Mouse (Mus musculus): ENCODE data around the gene Mdm4. TPM values are rescaled to one million over a fixed set of nuclear protein-coding genes. Genes with fewer than 3 reads are reported as not detected.
A peak's percentile ranks its signal among the peaks of the same experiment; 100 is the strongest.

Mdm4 gene
- 10 to 100 TPM; 78.7 to 82.2 TPM for total RNA-seq (2021)

GRCm38 (mm10) chr1:133030461-133030860, at the start of gene Mdm4:
TSS of gene Mdm4 (minus strand) at chr1:133030561.
- intact Hi-C loops (cut with DNase I), result loop anchor here (10.0 kb wide), 1 partner anchor 574 kb away; no protein-coding TSS in a partner anchor
- DNase-seq (ENCODE audit: extremely low spot score in 1 of 2, low spot score in 2 of 2), result no peak

DNA sequence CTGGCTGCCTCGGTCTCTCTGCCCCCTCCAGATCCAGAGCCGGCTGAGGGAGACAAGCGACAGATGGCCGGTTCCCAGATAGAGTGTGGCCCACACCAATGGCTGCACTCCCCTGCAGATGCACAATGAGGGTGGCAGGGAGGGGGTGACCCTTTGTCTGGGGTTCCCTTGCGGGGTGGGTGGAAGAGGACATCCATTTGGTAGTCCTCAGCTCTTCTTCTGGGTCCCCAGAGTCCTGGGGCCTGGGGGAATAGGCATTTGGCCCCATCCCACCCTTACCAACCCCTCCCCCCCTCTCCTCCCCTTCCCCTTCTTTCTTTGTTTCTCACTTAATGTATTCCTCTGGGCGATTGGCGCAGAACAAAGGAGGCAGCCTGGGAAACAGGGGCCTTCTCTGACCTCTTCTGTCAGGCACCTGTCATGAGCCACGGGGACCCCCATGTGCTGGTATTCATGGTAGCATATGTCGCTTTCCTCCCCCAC, 49.8 kb upstream of the Mdm4 start:
- intact Hi-C loops (cut with DNase I), result no loop called here
- no peak for DNase-seq (ENCODE audit: extremely low spot score in 1 of 2, low spot score in 2 of 2)

GRCm38 (mm10) chr1:133079509-133079908, 49.1 kb upstream of the Mdm4 start:
- intact Hi-C loops (cut with DNase I), result no loop called here
- no peak for DNase-seq (ENCODE audit: extremely low spot score in 1 of 2, low spot score in 2 of 2)

- DNase-seq (ENCODE audit: extremely low spot score in 1 of 2, low spot score in 2 of 2), result peak in 1 of 2 experiments; percentile 28
- intact Hi-C loops (cut with DNase I), result no loop called here
Measured at GRCm38 (mm10) chr1:133078338-133078727, 48.0 kb upstream of the Mdm4 start.

GRCm38 (mm10) chr1:133077606-133078337, 47.4 kb upstream of the Mdm4 start:
- DNase-seq (ENCODE audit: extremely low spot score in 1 of 2, low spot score in 2 of 2), result no peak
- intact Hi-C loops (cut with DNase I), result no loop called here

DNA sequence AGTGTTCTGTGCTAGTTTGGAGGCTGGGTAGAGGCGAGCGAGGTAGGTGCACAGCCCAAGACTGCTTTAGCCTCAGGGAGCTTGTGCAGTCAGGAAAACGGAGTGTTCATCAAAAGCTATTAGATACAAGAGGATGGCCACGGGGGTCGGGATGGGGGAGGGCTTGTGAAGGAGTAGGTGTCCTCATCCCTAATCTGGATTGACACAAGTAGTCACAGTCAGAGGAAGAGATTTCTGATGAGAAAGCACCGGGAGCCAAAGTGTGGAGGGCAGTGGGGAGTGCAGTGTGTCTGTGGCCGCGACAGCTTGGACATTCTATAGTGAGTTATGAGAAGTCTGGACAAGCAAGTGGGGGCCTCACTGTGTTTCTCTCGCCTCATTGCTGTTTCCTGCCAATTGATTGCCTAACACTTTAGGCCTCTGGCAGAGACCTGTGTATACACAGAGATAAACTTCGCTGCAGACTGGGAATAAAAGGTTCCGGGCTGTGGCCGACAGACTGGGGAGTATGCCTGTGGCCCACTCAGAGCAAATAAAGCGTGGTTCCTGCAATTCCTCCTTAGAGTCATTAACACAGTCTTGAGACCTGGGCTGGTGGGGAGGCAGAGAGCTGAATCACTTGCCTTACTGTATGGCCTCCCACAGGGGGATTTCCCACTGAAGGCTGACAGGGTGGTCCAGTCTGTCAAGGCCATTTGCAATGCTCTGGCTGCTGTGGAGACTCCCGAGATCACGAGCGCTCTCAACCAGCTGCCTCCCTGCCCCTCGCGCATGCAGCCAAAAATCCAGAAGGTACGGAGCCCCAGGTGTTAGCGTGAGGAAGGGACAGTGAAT, 46.5 kb upstream of the Mdm4 start:
- DNase-seq (ENCODE audit: extremely low spot score in 1 of 2, low spot score in 2 of 2), result no peak
- intact Hi-C loops (cut with DNase I), result no loop called here

DNA sequence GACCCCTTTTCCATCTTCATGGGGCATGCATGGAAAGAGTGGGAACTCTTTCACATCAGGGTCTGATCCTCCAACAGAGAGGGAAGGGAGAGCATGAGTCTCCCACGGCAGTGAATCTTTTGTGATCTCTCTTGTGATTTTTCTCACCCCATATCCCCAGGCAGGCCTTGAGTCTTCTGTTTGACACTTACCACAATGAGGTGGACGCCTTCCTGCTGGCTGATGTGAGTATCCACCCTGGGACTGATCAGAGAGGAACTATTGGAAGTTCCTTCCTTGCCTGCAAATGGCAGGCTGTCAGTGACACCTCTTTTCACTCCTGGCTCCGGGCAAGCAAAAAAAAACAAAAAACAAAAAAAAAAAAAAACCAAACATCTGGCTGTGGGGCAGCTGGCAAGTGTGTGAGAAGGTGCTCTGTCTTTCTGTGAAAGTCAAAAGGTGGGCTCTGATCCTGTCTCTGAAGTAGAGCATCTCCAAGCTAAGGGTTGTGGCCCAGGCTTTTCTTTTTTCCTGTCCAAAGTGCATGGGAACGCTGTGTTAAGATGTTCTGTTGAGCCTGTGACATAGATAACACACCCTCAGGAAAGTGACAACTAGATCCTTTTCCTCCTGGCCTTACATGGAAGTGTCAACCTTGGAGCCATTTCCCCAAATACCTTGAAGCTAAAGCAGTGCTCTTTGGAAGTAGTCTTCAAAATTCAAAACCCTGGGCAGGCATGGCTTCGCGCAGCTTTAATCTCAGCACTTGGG, 45.5 kb upstream of the Mdm4 start:
- intact Hi-C loops (cut with DNase I), result no loop called here
- no peak for DNase-seq (ENCODE audit: extremely low spot score in 1 of 2, low spot score in 2 of 2)

GRCm38 (mm10) chr1:133074541-133074940, 44.2 kb upstream of the Mdm4 start:
- intact Hi-C loops (cut with DNase I), result no loop called here
- no peak for DNase-seq (ENCODE audit: extremely low spot score in 1 of 2, low spot score in 2 of 2)

DNA sequence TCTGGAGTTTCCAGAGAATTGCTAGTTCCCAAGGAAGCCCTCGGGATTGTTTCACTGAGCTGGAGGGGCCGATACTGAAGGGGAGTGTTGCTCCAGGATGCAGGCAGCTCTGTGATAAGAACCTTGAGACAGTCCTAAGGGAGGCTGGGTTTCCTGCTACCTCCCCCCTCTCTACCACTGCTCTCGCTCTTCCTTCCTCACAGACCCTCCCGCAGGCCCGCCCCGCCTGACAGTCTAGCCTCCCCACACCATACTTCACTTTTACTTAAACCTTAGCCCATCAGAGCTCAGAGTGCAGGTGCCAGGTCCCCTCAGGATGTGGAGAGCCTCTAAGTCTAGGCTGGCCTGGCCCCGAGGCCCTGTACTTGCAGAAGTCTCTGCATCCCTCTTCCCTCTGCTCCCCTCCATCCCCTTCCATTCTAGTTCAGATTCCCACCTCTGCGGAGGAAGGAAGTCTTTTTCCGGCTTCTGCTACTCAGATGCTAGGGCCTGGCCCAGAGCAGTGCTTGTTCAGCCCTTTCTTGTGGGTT, 43.0 kb upstream of the Mdm4 start:
- intact Hi-C loops (cut with DNase I), result no loop called here
- no peak for DNase-seq (ENCODE audit: extremely low spot score in 1 of 2, low spot score in 2 of 2)

DNA sequence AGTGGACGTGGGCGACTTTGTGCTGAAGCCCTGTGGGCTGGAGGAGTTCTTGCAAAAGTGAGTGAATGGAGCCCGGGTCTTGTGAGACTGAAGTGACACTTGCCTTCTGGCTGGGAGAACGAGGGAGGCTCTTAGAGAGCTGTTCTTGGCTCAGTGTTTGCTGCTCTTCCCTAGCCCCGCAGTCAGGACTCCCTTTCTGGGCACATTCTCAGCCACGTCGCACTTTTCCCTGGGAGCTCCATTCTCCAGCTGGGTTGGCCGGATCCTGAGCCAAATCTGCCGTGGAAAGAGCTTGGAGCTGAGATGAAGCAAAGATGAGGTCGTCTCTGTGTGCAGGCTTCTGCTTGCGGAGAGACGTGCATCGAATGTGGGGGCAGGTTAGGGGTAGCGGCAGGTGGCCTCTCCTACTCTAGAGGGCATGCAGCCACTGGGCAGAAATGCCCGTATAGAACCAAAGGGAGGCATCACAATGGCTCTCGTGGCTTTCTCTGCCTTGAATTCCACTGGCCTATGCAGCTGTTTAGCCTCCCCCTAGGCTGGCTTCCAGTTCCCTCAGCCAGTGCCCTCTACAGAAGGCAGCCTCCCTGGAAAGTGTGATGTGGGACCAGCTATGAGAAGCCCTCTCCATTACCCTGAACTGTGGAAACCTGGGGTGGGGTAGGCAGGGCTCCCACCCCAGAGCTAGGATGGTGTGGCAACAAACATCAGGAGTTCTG, 41.5 kb upstream of the Mdm4 start:
- DNase-seq (ENCODE audit: extremely low spot score in 1 of 2, low spot score in 2 of 2), result peak; percentile 62 to 67
- intact Hi-C loops (cut with DNase I), result no loop called here

DNA sequence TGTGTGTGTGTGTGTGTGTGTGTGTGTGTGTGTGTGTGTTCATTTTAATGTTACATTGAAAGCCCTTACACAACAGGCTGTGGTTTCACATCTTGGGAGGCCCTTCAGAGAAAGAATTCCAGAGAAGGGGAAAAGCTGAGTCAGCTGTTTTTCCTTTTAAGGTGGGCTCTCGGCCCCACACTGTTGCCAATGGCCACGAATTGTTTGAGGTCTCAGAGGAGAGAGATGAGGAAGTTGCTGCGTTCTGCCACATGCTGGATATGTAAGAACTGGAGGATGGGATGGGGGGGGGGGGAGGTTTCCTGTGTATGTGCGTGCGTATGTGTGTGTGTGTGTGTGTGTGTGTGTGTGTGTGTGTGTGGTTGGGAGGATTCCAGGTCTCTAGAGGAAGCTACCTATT, 39.8 kb upstream of the Mdm4 start:
- intact Hi-C loops (cut with DNase I), result no loop called here
- DNase-seq (ENCODE audit: extremely low spot score in 1 of 2, low spot score in 2 of 2), result no peak

- no peak for DNase-seq (ENCODE audit: extremely low spot score in 1 of 2, low spot score in 2 of 2)
- intact Hi-C loops (cut with DNase I), result no loop called here
Measured at GRCm38 (mm10) chr1:133069275-133070120, 39.1 kb upstream of the Mdm4 start.

- DNase-seq (ENCODE audit: extremely low spot score in 1 of 2, low spot score in 2 of 2), result no peak
- intact Hi-C loops (cut with DNase I), result no loop called here
Measured at GRCm38 (mm10) chr1:133068669-133069274, 38.4 kb upstream of the Mdm4 start.

GRCm38 (mm10) chr1:133068268-133068667, 37.9 kb upstream of the Mdm4 start:
- intact Hi-C loops (cut with DNase I), result no loop called here
- no peak for DNase-seq (ENCODE audit: extremely low spot score in 1 of 2, low spot score in 2 of 2)

- no peak for DNase-seq (ENCODE audit: extremely low spot score in 1 of 2, low spot score in 2 of 2)
- intact Hi-C loops (cut with DNase I), result no loop called here
Measured at GRCm38 (mm10) chr1:133063164-133063563, 32.8 kb upstream of the Mdm4 start.

GRCm38 (mm10) chr1:133060681-133061080, 30.3 kb upstream of the Mdm4 start:
- intact Hi-C loops (cut with DNase I), result no loop called here
- no peak for DNase-seq (ENCODE audit: extremely low spot score in 1 of 2, low spot score in 2 of 2)

- DNase-seq (ENCODE audit: extremely low spot score in 1 of 2, low spot score in 2 of 2), result no peak
- intact Hi-C loops (cut with DNase I), result no loop called here
Measured at GRCm38 (mm10) chr1:133059592-133059991, 29.2 kb upstream of the Mdm4 start.

Data from left cerebral cortex, postnatal 10 days (tissue).